Mouse (Mus musculus) brain, adult 2 months (tissue): ENCODE measurements at regions not wholly inside any gene's neighbourhood (a gene's known extent, or its start where the extent isn't known, plus 50 kb on each side); places are given as distances from the start of the nearest gene placed in this dataset.
A peak's percentile ranks its signal among the peaks of the same experiment; 100 is the strongest.

Source experiments
- DNase-seq: peaks from one replicate; pipeline ENCODE4 v3.0.0; 2011; ENCODE audit warnings: low read depth, low spot score

DNA sequence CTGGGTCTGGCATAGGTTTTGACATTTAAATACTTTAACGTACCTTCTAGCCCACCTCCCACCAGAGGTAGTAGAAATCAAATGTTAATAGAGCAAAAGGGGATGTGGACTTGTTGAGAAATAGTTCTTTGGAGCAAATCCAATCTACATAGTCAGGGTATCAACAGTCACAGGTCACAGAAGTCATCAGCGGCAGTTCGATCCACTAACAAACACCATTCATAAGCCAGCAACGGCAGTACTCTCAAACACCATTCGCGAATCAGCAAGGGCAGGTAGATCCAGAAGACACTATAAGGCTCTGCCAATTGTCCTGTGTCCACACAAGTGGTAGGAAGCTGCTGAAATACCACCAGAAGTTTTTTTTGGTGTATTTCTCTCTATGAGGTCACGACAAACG lies 374.3 kb upstream of the Sox9 start:
- DNase-seq = no peak

DNA sequence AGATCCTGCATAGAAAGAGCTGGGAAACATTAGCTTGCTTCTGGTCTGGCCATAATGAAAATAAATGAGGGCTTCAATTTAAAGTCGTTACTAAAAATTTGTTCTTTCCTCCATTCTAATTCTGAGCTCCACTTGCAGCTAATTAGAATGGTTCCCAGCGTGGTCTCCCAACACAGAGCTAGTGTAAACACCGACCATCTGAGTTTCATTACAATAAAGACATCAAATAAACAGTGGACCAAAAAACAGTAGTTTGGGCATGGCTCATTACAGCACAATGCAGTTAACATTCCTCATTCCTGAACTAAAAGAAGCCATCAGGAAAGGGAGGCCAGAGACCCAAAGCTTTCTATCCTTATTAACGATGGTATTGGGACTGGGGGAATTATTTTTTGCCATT lies 369.6 kb upstream of the Sox9 start:
- no peak for DNase-seq

DNA sequence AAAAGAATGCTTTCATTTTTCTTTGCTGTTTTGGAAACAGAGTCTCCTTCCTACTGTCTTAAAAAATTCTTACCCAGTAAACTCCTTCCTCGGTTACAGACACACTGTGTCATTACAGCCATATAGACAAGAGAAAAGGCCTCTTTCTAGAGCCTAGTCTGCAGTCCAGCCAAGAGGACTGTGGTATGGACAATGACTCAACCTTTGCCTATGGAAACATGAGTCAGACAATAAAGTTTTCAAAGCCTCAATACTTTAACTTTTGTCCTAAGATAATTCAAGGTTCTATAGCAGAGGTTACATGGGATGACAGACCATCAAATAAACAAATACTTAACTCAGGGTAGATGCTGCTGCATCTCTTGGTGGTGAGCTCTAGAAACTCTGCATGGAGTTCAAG lies 339.4 kb upstream of the Sox9 start:
- DNase-seq = no peak

DNA sequence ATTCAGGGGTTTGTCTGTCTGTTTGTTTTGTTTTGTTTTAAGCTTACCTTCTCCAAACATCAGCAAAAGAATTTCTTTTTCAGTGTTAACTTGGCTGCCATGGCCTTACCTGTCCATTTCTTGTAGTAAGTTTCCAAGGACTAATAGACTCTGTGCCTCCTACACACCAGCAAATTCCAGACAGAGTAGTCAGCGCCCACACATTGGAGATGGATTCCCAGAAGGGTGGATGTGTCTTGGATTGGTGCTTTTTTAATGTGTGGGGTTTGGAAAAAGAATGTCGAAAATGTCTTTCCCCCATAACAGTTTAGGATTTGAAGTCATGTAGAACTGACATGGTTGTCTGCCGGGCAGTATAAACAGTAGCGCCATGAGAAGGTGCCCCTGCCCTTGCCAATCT lies 338.1 kb upstream of the Sox9 start:
- DNase-seq = peak; percentile 46

DNA sequence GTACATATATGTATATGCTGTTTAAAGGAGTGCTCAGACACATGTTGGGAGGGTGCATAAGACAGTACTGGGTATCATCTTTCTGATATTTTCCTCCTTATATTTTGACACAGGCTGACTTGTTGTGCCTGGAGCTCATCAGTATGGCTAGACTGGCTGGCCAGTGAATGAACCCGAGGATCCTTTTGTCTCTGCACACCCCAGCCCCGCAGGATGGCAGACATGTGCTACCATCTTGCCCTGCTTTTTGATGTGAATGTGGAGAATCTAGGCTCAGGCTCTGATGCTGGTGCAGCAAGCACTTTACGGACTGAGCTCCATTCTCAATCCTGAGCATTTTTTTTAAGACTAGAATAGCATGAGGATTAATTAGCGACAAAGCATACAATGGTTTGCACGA lies 332.4 kb upstream of the Sox9 start:
- no peak for DNase-seq

DNA sequence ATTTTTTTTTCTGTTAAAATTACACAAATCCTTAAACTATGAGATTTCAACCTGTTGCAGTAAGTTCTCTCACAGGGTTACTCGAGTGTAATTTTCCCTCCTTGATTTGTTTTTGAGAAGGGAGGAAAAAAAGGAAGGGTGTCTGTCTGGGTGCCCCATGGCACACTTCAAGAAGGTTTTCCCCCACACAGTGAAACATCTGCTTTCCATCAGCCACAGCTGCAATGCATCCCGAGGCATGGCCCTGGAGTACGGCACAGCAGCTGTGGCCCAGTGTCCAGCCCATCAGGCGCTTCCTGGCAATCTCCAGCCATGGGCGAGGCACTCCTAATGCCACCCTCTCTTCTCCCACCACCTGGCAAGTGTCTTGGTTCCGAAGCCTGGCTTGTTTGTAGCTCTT lies 331.8 kb upstream of the Sox9 start:
- DNase-seq = no peak

DNA sequence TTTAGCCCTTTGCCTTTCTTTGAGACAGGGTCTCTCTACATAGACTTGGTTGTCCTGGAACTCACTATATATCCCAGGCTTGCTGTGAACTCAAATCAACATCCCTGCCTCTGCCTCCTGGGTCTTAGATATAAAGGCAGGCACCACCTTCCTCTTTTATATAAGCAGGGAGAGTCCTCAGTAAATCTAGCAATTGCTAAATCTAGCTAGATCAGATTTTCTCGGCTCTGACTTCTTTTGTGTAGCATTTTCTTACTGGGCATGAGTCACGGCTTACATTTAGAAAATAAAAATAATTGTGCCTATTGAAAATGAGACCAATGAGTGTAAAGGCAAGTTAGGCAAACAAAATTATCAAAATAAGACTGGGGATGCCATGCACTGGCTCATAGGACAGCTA lies 323.9 kb upstream of the Sox9 start:
- peak; percentile 57 for DNase-seq

DNA sequence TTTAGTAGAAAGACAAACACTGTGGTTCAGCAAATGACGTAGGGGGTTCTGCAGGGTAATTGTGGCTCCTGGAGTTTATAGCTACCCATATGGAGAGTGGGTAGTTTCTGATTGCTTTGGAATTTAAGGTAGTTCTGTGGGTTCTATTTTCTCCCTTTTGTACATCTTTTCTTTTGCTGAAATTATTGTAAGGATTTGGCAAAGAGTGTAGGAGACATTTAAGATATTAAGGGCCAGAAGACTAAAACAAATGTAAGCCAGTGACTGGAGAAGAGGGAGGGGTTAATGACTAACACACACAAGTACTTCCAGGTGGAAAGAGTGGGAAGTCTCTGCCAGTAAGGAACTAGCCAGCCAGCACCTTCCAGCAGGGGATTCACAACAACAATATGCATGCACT lies 318.9 kb upstream of the Sox9 start:
- DNase-seq = peak; percentile 59

DNA sequence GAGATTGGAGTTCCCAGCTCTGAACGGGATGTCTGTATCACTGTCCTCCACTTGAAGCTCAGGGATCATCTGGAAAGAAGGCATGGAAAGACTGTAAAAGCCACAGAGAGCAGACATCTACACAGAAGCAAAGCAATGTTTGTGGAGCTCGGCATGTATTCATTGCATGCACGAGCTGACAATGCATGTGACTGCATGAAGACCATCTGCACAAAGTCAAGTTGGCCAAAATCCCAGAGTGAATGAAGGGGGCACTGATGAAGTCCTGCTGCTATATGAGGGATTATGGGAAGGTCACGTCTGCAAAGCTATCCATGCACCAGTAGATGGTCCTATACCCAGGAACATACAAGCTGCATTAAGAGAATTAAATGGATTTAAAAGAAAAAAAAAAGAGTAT lies 317.6 kb upstream of the Sox9 start:
- DNase-seq = no peak

DNA sequence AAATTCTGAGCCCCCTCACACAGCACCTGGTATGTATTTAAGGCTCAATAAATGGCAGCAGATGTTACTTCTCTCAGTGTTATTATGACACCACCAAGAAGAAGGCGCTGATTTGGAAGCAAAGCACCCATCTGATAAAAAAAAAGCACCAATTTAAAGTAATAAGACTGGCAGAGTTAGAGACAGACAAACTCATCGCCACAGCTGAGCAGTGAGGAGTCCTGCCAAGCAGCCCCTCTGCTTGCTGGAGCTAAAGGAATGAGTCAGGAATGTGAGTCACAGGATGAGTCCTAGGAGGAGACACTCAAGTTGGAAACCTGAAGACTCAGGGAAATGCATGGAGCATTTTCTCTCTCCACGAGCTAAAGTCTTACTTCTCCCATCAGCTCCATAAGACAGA lies 311.7 kb upstream of the Sox9 start:
- DNase-seq = peak; percentile 95

DNA sequence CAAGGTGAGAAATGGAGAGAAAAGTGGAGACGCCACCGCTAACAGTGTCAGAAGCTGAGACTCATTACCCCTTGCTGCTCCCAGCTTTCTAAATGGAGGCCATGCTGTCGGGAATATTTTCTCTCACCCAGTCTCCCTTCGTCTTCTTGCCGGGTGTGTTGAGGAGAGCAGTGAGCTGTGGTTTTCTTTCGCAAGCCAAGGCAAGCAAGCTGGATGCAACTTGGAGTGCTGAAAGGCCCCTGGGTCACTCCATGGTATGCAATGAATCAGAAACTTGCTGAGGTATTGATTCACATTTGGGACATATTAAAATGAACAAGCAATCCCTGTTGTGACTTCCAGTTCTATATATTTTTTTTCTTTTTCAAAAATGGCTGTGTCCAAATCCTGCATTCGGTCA lies 308.8 kb upstream of the Sox9 start:
- DNase-seq = no peak

DNA sequence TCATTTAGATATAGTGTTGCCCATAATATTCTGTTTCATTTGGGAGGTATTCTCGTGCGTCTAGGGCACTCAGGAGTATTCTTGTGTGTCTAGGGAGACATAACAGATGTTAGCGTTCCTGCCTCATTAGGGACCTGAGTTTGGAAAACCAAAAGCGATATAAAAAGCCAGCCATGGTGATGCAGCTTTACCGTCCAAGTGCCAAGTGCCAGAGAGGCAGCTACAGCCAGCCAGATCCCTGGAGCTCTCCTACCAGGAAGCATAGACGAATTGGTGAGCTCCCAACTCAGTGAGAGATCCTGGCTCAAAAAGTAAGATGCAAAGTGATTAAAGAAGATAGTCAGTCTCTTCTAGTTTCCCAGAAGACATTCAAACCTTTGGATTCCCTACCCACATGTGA lies 308.3 kb upstream of the Sox9 start:
- DNase-seq = peak; percentile 15

DNA sequence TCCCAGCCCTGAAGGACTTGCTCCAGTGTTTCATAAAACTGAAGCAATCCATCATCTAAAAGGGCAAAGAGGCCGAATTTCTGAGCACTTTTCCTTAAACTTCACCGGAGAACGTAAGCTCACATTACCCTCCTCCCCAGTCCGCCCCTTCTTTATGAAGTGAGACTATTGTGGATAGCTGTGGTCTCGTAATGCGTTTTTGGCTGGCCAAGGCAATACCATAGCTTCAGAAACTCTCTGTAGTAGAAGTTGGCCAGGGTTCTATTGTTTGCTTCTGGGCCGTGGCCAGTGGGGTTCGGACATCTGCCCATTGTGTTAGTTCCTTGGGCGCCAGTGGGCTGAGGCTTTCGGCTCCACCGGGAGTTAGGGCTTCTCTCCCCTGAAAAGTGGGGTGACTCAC lies 301.7 kb upstream of the Sox9 start:
- DNase-seq = no peak

DNA sequence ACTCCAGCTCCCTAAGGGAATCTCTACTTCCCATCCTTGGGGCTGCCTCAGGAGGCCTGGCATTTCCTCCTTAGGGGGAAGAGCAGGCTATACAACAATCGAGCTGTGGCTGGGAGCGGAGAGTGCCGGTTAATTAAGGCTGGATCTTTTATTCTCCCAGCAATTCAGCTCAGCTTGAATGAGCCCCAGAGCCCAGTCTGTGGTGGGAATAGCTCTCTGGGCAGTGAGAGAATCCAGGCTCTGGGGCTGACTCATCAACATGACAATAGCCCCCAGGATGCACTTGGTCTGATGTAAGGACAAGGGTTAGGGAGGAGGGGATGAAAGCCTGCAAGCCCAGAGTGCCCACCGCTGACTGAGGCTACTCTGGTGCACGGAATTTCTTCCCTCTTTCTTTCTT lies 280.2 kb upstream of the Sox9 start:
- DNase-seq = peak; percentile 25

DNA sequence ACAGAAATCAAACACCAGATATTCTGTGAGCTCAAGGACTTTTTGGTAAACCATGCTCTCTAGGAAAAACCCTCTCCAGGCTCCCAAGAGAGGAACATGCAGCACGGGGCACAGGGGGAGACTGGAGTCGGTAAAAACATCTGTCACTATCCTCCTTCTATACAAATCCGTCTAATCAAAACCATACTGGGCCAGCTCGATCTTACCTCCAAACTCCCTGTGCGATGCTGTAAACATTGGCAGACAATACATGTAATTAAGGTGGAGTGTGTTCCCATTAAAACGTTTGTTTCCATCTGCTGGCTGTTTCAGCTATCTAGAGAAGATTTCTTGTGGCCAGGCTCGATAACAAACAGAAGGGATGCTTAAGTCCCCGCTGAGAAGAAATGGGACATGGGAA lies 262.9 kb upstream of the Sox9 start:
- no peak for DNase-seq

DNA sequence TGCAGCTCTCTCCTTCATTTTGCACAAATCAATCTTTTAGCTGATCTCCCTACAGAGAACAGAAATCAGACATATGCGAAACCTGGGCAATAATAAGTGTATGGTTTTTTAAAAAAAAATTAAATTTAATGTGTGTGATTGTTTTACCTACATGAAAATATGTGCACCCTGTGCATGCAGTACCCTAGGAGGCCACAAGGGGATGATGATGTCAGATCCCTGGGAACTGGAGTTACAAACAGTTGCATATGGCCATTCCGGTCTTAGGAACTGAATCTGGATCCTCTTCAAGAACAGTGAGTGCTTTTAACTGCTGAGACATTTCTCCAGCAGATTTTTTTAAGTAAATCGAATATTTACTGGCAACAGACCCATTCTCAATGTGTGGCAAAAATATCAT lies 257.0 kb upstream of the Sox9 start:
- no peak for DNase-seq

DNA sequence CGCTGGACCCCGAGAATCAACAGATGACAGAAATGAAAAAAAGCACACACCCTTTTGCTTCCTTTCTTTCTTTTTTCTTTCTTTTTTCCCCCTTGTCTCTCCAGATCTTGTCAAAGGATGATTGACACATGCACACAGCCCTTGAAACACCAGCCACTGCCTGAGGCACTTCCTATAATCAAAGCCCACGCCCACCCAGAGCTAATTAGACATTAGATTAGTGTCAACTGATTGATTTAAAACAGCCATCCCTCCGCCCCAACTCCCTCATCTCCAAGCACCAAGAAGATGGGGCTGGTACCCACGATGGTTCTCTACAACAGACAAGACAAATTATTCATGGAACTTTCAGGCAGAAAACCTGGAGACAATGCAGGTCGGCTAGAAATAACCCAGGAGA lies 239.5 kb upstream of the Sox9 start:
- DNase-seq = peak; percentile 12

DNA sequence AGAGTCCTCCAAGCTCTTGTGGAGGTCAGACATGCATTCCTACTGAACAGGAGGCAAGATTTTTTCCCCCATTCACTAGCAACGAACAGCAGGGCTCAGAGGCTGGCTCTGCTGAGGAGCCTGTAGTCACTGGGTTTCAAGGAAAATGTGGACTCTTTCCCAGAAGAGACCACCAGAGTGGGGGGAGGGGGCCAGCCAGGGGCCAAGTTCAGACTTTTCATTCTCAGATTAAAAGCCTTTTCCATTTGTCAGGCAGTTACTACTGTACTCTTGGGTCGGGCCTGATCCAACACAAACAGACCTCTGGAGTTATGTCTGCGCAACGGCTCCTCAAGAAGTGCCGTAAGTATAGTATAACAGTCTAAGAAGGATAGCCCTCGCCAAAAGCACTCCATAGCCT lies 238.6 kb upstream of the Sox9 start:
- no peak for DNase-seq

DNA sequence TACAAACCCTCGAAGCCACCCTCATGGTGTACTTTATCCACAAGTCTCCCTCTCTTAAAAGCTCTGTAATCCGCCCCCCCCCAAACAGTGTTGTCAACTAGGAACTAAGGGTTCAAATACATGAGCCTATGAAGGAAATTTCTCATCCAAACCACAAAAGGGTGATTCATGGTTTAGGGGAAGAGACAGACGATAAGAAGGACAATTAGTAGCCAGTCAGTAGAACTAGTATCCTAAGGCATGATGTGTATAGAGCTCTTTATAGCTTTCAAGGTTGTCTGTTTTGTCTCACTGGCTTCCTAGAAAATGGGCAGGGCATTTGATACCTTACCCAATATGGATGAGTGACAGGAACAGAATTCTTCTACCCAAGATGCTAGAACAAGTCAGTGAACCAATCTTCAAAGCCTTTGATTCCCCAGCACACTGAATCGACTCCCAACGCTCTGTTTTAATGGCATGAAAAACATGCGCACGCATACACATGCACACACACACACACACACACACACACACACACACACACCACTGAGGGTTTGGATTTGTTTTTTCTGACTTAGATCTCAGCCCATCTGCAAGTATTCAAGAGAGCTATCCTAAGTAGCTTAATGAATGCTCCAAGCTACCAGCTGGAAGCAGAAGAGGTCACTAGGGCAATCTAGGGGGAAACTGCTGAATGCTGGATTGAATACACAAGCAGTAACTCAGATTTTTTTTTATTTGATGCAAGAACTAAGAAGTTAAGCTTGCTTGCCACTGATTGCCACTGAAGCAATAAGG lies 236.6 kb upstream of the Sox9 start:
- DNase-seq = no peak

DNA sequence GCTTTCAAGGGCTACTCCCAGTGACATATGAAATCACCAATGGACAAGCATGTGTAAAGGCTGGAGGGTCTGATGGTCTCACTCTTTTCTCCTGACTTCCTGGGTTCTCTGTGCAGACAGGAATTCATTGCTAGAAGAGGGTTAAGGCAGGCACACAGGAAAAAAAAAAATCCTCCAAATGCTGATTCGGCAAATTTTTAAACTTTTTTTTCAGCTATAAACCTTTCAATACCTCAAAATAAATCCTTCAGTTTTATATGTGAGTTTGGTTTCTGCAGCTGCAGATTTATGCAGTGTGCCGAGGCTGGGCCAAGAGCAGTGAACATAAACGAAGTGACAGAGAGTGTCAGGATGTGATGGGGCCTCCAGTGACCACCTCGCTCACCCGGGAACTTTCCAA lies 235.9 kb upstream of the Sox9 start:
- no peak for DNase-seq

DNA sequence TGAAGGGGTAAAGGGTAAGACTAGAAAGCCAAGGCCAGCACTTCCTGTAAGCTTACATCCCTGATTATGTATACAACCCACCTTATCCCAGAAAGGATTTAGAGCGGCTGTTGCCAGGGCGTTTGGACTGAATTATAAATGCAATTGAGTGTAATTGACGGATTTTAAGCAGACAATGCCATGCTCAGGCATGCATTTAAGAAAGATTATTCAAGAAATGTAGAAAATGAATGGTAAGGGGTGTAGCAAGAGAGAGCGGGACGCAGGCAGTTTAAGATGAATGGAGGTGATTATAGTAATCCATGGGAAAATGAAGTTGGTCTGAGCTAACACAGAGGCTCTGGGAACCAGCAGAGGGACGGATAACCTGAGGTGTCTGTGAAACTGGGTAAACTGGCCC lies 229.2 kb upstream of the Sox9 start:
- no peak for DNase-seq

DNA sequence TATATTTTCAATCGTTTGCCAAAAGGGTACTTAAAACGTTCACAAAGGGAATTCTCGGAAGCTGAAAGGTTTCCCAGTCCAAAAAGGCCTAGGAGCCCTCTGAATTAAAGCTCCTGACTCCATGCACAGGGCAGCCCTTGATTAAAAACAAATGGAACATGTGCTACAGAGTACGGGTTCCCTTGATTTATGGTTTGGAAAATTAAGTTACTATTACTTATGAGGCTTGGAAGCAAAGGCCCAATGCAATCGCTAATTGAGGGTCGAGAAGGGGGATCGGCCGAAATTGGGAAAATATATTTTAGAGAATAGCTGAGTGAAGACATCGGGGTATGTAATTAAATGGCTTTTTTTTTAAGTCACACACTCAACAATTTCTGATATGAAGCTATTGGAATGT lies 219.0 kb upstream of the Sox9 start:
- no peak for DNase-seq

DNA sequence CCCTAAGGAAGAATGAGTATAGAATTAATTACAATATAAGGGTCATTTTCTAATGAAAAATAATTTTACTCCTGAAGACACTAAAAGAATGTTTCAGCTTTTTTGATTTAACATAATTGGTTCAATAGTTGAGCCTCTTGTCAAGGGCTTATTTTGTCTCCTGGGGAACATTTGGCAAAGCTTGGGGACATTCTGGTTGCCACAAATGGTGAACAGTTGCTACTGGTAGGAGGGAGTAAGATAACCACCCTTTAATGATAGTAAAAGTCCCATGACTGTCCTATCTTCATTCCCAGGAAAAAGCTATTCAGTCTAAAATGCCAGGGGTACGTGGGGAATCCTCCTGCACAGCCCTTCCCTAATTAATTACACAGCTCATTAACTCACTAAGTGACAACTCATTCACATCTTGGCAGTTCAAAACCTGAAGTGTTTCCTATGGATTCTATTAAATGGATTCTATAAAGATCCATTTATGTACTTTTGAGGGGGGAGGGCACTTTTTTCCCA lies 217.3 kb upstream of the Sox9 start:
- peak; percentile 26 for DNase-seq

DNA sequence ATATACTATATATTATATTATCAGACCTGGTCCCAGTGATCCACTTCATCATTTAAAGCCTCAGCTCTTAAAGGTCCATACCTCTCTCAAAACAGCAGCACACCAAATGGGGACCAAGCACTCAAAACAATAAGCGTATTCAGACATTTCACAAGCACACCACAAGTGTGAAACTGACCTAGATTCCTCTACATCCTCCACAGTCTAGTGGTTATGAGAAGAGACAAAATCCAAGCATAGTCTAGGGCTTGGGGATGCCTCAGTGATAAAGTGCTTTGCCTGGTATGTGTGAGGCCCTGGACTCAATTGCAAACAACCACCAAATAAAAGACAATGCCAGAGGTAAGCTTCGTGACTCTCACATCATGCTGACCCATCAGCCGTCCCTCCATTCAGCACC lies 216.0 kb upstream of the Sox9 start:
- no peak for DNase-seq
